Mouse (Mus musculus): ENCODE measurements around the gene Irf5.

GRCm38 (mm10) chr6:29526281-29527251, at the start of gene Irf5:
- TF ChIP-seq POLR2A (IDR thresholded peaks at IDR 0.05; ENCODE audit: insufficient read depth, low read depth, low read length), result no peak
- TF ChIP-seq CTCF (IDR thresholded peaks at IDR 0.05; ENCODE audit: insufficient read depth, low read depth, low read length), result no peak

All from olfactory bulb, adult 2 months (tissue).